Mouse (Mus musculus) WW6 (cell line): ENCODE data around the gene Etnk1.

ENCODE experiments used
- DNase-seq: peaks from one replicate; pipeline ENCODE4 v3.0.0-alpha.2; 2013; ENCODE audit warnings: low read depth, low spot score

The Etnk1 gene

GRCm38 (mm10) chr6:143216221-143216620 is 49.2 kb downstream of the Etnk1 start:
- no peak for DNase-seq

DNA sequence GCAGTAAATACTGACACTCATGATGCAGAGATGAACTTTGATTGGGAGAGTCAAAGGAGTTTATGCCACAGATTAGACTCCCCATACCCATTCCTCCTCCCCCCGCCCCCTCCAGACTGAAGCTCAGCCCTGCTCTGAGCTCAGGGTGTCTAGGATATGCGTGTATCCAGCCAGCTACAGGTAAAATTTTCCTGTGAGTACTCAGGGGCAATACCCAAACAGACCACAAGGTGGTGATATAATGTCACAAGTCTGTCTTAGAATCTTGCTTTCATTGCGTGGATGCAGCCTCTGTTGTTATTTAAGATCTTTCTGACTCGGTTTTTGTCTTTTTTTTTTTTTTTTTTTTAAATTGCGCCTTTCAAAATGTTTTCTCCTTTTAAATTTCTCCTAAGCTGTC is 52.3 kb downstream of the Etnk1 start:
- peak; percentile 79 for DNase-seq

- DNase-seq, result peak; percentile 42
Measured at GRCm38 (mm10) chr6:143221245-143221644, 54.2 kb downstream of the Etnk1 start.

GRCm38 (mm10) chr6:143224057-143224456 is 57.0 kb downstream of the Etnk1 start:
- DNase-seq, result no peak

DNA sequence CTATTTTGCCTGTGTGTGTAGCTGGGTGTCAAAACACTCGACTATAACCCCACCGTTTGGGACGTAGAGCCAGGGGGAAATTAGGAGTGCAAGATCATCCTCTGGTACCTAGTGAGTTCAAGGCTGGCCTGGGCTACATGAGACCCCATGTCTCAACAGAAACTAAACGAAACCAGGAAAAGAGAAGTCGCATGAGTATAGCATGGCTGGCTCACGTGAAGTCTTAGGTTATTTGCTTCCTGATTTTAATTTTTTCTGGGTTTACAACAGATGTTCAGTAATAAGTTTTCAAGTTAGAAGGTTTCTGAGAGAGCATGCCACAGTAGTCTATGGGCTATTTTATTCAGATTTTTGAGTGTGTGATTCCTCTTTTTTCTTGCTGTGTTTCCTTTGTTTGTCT is 57.9 kb downstream of the Etnk1 start:
- no peak for DNase-seq

- DNase-seq, result no peak
Measured at GRCm38 (mm10) chr6:143228696-143229095, 61.7 kb downstream of the Etnk1 start.

GRCm38 (mm10) chr6:143229906-143230305 is 62.9 kb downstream of the Etnk1 start:
- DNase-seq, result no peak

DNA sequence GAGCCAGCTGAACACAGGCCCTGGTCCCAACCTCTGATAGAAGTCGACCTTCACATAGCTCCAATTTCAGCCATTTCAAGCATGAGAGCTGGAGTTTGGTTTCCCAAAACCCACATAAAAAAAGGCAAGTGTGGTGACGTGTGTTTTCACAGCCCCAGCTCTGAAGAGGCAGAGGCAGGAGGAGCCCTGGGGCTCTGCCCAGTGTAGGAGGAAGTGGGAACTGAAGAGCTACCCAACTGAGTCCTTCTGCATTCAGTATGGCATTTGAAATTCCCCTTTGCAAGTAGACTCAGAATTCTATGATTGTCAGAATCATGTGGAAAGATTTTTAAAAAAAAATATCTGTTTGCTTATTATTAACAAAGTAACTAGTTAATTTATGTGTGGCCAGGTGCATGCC is 63.9 kb downstream of the Etnk1 start:
- no peak for DNase-seq

GRCm38 (mm10) chr6:143232718-143233117 is 65.7 kb downstream of the Etnk1 start:
- no peak for DNase-seq

DNA sequence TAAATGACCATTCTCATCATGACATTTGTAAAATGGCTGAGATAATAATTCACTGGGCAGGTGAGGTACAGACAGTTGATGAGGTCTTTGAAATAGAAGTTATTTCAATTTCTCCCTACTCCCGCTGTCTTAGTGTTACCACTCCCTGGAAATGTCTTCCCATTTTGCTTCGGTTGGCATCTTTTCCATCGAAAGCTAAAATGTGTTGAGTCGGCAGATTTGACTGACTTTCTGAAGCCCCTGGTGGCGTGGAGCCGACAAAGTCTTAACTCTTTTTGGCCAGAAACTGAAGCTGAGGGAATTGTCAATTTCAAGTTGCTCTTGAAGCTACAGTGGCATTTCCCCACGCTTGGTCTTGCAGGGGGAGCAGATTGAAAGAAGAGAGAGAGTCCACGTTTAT is 67.8 kb downstream of the Etnk1 start:
- DNase-seq, result no peak

DNA sequence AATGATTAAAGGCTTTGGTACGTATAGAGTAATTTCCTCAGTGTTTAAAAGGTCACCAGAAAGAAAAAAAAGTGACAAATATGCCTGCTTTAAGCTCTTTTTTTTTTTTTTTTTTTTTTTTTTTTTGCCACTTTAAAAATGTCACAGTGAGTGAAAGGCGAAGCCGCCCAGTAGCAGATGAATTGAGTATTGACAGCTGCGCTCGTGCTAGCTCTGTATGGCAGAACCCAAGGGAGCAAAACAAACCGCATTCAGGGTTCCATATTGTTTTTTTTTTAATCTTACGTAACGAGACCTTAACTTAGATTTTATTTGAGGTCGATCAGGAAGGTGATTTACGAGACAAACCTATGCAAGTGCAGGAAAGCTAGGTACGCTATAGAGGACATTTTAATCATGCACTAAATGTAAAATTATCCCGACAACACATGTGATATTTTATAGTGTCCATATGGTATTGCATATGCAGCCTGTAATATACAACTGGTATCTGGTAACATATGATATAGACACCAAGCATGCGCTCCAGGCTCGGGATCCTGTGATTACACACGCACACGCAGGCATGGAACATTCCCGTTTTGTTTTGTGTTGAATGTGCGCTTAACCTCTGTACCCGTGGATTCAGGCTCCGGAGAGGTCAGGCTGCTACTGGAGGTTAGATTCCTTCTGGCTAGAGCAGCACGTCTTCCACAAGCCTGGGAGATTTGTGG is 72.5 kb downstream of the Etnk1 start:
- DNase-seq, result no peak

DNA sequence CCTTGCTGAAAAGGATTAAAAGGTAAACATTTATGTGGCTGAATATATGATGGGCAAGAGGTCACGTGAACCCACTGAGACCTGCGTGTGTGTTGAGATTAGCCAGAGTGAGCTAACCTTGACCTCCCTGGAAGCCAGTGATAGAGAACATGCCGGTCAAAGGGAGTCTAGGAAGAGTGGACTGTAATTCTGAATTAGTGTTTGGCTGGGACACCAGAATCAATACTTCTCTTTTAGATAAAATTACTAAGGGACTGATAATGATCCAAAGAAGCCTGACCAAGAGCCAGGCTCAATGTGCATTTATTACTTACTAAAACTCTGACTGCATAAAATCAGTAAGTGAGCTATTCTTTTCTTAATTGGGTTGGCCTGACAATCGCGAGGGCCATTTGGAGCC is 76.2 kb downstream of the Etnk1 start:
- no peak for DNase-seq

DNA sequence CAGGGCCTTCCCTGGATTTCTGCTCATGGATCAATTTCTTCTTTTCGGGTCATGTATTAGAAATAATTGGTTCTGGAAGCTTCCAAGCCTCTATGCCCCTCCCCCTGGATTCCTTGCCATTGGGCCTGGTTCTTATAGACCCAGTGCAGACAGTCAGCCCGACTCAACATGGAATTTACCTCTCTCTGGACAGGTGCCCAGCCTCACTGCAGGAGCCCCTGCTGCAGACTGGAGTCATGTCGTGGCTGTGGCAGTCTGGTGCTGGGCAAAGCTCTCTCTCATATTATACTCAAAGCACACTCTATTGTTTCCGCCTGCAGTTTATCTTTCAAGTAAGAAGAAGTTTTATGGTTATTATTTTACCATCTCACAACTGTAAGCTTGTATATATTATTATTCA is 90.9 kb downstream of the Etnk1 start:
- no peak for DNase-seq

GRCm38 (mm10) chr6:143259169-143259629 is 92.2 kb downstream of the Etnk1 start:
- no peak for DNase-seq

GRCm38 (mm10) chr6:143259870-143260559 is 93.0 kb downstream of the Etnk1 start:
- no peak for DNase-seq

DNA sequence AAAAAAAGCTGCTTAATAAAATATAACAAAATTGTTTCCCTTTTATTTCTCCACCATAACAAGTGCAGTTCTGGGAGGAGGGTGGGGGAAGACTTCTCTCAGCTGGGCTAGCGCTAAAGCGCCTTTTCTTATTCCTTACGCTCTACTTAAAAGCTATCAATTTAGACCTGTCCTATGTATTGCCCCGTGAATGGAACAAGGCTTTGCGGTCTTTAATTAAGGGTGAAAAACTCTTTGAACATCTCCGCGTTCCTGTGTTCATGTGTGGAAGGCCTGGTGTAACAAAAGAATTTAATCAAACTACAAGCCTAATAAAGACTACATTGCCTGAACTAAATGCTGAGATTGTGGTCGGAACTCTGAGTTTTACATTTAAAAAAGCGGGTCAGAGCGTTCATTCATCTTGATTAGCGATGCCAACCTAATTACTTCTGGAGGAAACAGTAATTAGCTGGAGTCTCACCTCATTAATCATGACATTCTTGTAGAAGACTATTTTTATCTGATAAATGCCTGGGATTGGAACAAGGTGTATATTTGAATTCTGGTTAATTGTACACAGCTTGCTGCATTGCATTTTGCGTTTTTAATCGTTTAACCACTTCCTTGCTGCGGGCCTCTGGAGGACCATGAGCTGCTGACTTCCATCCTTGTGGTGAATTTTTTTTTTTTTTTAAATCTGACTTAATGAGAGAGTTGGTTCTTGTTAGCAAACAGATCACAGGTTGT is 93.7 kb downstream of the Etnk1 start:
- no peak for DNase-seq

GRCm38 (mm10) chr6:143261289-143261665 is 94.3 kb downstream of the Etnk1 start:
- DNase-seq, result no peak

GRCm38 (mm10) chr6:143265482-143265881 is 98.5 kb downstream of the Etnk1 start:
- DNase-seq, result no peak

- DNase-seq, result peak; percentile 38
Measured at GRCm38 (mm10) chr6:143279222-143279621, 112.2 kb downstream of the Etnk1 start.
